Mouse (Mus musculus) neural tube, embryonic 15.5 days (tissue): Measurements from ENCODE around the gene Cadm2. TPM values are rescaled to one million over a fixed set of nuclear protein-coding genes. Genes with fewer than 3 reads are reported as not detected.
A peak's percentile ranks its signal among the peaks of the same experiment; 100 is the strongest.

Experiments
- ATAC-seq: fragments of 200-750 bp; cut with Nextera tagmentation; 2 replicates; pipeline ENCODE4 v1.8.0; 2017; ENCODE audit warnings: mild to moderate bottlenecking, moderate TSS enrichment, moderate library complexity; ENCODE audit not compliant: low FRiP score
- H3K27ac ChIP-seq: fragments of 300-500 bp; sonication (generic); replicated peaks from 2 replicates; pipeline ENCODE4 v1.5.1; 2015; ENCODE audit warnings: mild to moderate bottlenecking, inconsistent platforms
- H3K27me3 ChIP-seq: fragments of 300-500 bp; sonication (generic); replicated peaks from 2 replicates; pipeline ENCODE4 v1.6.1; 2015; ENCODE audit warnings: inconsistent platforms
- H3K36me3 ChIP-seq: fragments of 300-500 bp; sonication (generic); 2 replicates; pipeline ENCODE4 v1.6.1; 2015; ENCODE audit warnings: inconsistent platforms
- H3K4me1 ChIP-seq: fragments of 300-500 bp; sonication (generic); 2 replicates; pipeline ENCODE4 v1.6.1; 2015; ENCODE audit warnings: inconsistent platforms
- H3K4me2 ChIP-seq: fragments of 300-500 bp; sonication (generic); 2 replicates; pipeline ENCODE4 v1.6.1; 2015; ENCODE audit warnings: inconsistent platforms, mild to moderate bottlenecking, moderate library complexity
- H3K4me3 ChIP-seq: fragments of 300-500 bp; sonication (generic); replicated peaks from 2 replicates; pipeline ENCODE4 v1.5.1; 2015; ENCODE audit warnings: mild to moderate bottlenecking, inconsistent platforms
- H3K9ac ChIP-seq: fragments of 300-500 bp; sonication (generic); replicated peaks from 2 replicates; pipeline ENCODE4 v1.6.1; 2015; ENCODE audit warnings: mild to moderate bottlenecking, inconsistent platforms
- H3K9me3 ChIP-seq: fragments of 300-500 bp; sonication (generic); replicated peaks from 2 replicates; pipeline ENCODE4 v1.6.1; 2016; ENCODE audit warnings: inconsistent platforms
- WGBS: fragments of 180-500 bp; shearing (Covaris S2); methylation state at CpG from one replicate; pipeline ENCODE4 v1.1.7; 2015; ENCODE audit warnings: mixed read lengths; 5-methylcytosine and 5-hydroxymethylcytosine counted together
- polyA plus RNA-seq: library from polyadenylated mRNA; unstranded; fragments of >200 nt; fragmentation: Nextera tagmentation; extraction: Ambion mirVana; gene quantifications from 2 replicates; pipeline ENCODE4 v1.2.1, GENCODE M21; 2015

The Cadm2 gene
- polyA plus RNA-seq, 1 experiment from 2014 or later: 64.9 TPM

DNA sequence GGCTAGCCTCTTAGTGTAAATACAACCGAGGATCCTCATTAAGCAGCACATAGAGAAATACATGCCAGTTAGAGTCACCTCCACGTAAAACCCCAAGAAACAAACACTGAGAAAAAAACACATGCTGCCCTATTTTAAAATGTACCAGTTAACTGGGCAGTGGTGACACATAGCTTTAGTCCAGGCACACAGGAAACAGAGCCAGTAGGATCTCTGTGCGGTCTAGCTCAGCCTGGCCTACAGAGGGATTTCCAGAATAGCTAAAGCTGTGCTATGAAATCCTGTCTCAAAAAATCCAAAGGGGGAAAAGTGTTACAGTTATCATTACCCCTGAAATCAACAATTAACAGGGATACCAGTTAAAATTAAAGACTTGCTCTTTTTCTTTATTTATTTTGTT is 498.9 kb downstream of the Cadm2 start:
- Histone ChIP-seq H3K4me3 (no peak overlapping the region), H3K27ac (no peak overlapping the region), H3K27me3 (no peaks in the 10 kb centered on the region), H3K4me1 (no peaks in the 10 kb centered on the region), H3K4me2 (no peak overlapping the region), H3K36me3 (no peaks in the 10 kb centered on the region), H3K9ac (no peak overlapping the region), H3K9me3 (no peaks in the 10 kb centered on the region)
- WGBS: 86% methylated on average over 3 of the region's 3 CpGs
- ATAC-seq: no peak

- Histone ChIP-seq H3K27me3 (no peaks in the 10 kb centered on the region), H3K4me1 (no peaks in the 10 kb centered on the region), H3K4me2 (no peak overlapping the region), H3K9ac (no peak overlapping the region), H3K9me3 (no peaks in the 10 kb centered on the region), H3K36me3 (no peaks in the 10 kb centered on the region), H3K4me3 (no peak overlapping the region), H3K27ac (no peak overlapping the region)
- ATAC-seq: no peak
- 64% methylated on average over 8 of the region's 8 CpGs for WGBS
Observed at GRCm38 (mm10) chr16:67106478-67107061, 514.1 kb downstream of the Cadm2 start.

DNA sequence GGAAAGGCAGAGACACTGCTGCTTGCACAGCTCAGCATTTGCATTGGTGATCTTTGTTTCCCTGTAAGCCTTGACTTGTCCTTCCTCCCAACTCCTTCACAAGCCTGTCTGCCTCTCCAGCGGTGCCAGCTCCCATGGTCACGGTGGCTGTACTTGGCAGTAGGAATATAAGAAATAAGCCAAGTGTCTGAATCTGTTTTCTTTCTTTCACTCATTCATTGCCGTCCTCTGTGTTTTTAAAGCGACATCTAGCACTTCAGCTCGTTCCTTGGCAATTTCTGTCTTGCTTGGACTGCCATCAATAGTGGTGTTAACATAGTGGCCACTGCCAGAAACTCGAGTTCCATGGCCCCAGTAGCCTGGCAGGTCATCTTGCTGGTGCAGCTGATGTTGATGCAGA is 524.0 kb downstream of the Cadm2 start:
- Histone ChIP-seq H3K27ac (no peak overlapping the region), H3K4me3 (no peak overlapping the region), H3K4me2 (no peak overlapping the region), H3K27me3 (no peaks in the 10 kb centered on the region), H3K36me3 (no peaks in the 10 kb centered on the region), H3K4me1 (no peaks in the 10 kb centered on the region), H3K9ac (no peak overlapping the region), H3K9me3 (no peaks in the 10 kb centered on the region)
- WGBS: 76% methylated on average over 6 of the region's 6 CpGs
- ATAC-seq: no peak

GRCm38 (mm10) chr16:67095916-67096315 is 524.8 kb downstream of the Cadm2 start:
- no peaks in the 10 kb centered on the region for H3K4me1 ChIP-seq
- H3K9me3 ChIP-seq: no peaks in the 10 kb centered on the region
- no peak overlapping the region for H3K9ac ChIP-seq
- H3K4me2 ChIP-seq: no peak overlapping the region
- WGBS: 91% methylated on average over 4 of the region's 4 CpGs
- no peak for ATAC-seq
- H3K4me3 ChIP-seq: no peak overlapping the region
- no peaks in the 10 kb centered on the region for H3K27me3 ChIP-seq
- H3K36me3 ChIP-seq: no peaks in the 10 kb centered on the region
- no peak overlapping the region for H3K27ac ChIP-seq

DNA sequence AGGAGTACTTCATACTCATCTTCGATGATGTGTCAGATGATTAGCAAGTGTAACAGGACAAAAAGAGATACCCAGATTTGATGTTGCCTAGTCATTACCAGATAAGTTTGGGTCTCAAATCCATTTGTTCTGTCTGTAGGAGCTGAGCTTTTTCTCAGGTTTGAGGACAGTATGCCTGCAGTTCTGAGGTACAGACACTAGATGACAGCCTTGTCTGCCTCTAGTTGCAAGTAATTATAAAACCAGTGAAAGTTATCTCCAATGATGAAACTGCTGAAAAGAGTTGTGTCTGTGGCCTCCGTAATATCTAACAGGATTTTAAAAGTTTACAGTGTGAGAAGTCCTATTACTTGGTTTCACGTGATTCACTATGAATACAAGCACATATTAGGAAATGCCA is 531.0 kb downstream of the Cadm2 start:
- no peak for ATAC-seq
- no peak overlapping the region for H3K9ac ChIP-seq
- no peak overlapping the region for H3K4me3 ChIP-seq
- no peaks in the 10 kb centered on the region for H3K36me3 ChIP-seq
- no peak overlapping the region for H3K27ac ChIP-seq
- WGBS: 71% methylated on average over 3 of the region's 3 CpGs
- no peaks in the 10 kb centered on the region for H3K4me1 ChIP-seq
- H3K27me3 ChIP-seq: no peaks in the 10 kb centered on the region
- no peak overlapping the region for H3K4me2 ChIP-seq
- no peaks in the 10 kb centered on the region for H3K9me3 ChIP-seq

DNA sequence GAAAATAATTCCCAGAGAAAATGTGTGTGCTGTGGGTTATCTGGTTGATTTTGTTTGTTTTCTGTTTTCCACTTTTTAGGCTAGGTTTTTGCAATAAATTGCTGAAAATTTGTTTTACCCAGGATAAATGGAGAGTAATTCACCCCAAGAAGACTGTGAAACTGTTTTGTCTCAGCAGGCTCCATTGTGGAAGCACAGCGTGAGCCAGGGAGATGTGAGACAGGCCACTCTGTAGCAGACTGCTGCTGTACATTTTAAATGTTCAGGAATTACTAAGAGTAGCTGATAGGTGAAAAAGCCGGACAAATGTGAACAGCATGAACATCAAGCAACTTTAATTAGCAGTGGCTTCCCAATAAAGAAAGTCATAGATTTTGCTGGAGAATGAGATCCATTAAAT is 541.4 kb downstream of the Cadm2 start:
- WGBS: 27% methylated on average over 2 of the region's 2 CpGs
- H3K36me3 ChIP-seq: no peaks in the 10 kb centered on the region
- H3K4me3 ChIP-seq: no peak overlapping the region
- no peak for ATAC-seq
- no peak overlapping the region for H3K4me2 ChIP-seq
- H3K9me3 ChIP-seq: no peaks in the 10 kb centered on the region
- H3K27me3 ChIP-seq: no peaks in the 10 kb centered on the region
- no peak overlapping the region for H3K9ac ChIP-seq
- no peaks in the 10 kb centered on the region for H3K4me1 ChIP-seq
- H3K27ac ChIP-seq: no peak overlapping the region

- no peaks in the 10 kb centered on the region for H3K9me3 ChIP-seq
- H3K27ac ChIP-seq: no peak overlapping the region
- H3K9ac ChIP-seq: no peak overlapping the region
- no peak for ATAC-seq
- no peak overlapping the region for H3K4me2 ChIP-seq
- H3K27me3 ChIP-seq: no peaks in the 10 kb centered on the region
- H3K36me3 ChIP-seq: no peaks in the 10 kb centered on the region
- no peak overlapping the region for H3K4me3 ChIP-seq
- no peaks in the 10 kb centered on the region for H3K4me1 ChIP-seq
- 75% methylated on average over 7 of the region's 7 CpGs for WGBS
Observed at GRCm38 (mm10) chr16:67076169-67076895, 544.4 kb downstream of the Cadm2 start.

GRCm38 (mm10) chr16:67068461-67068860 is 552.2 kb downstream of the Cadm2 start:
- Histone ChIP-seq H3K27me3 (no peaks in the 10 kb centered on the region), H3K4me2 (no peak overlapping the region), H3K4me1 (no peaks in the 10 kb centered on the region), H3K36me3 (no peaks in the 10 kb centered on the region), H3K9ac (no peak overlapping the region), H3K4me3 (no peak overlapping the region), H3K27ac (no peak overlapping the region), H3K9me3 (no peaks in the 10 kb centered on the region)
- no peak for ATAC-seq
- WGBS: 56% methylated on average over 1 of the region's 1 CpGs

DNA sequence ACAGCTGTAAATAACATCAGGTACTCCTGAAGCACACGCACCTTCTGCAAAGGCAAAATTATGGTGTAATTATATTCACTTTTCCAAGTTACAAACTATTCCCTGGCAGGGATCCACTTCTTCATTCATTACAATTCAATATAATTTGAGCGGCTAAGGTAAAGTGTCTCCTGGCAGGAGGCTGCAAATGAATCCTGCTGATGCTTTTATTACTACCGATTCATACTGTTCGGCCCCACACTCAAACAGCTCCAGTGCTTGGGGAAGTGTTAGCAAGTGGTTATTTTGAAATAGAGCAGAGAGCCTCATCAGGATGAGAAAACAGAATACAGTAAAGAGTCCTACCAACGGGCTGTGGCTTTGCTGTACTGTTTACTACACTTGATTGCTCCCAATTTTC is 589.8 kb downstream of the Cadm2 start:
- ATAC-seq: peak; percentile 72
- H3K27ac ChIP-seq: 0 out of 2 replicates have a peak overlapping the region, but pooled peaks have one; percentile 23
- no peaks in the 10 kb centered on the region for H3K27me3 ChIP-seq
- H3K36me3 ChIP-seq: no peaks in the 10 kb centered on the region
- 33% methylated on average over 5 of the region's 5 CpGs for WGBS
- 0 out of 2 replicates have a peak, but pooled peaks cover 2% of the 10 kb centered on the region for H3K4me1 ChIP-seq
- H3K9me3 ChIP-seq: no peaks in the 10 kb centered on the region
- H3K9ac ChIP-seq: no peak overlapping the region
- no peak overlapping the region for H3K4me2 ChIP-seq
- no peak overlapping the region for H3K4me3 ChIP-seq

- no peaks in the 10 kb centered on the region for H3K9me3 ChIP-seq
- no peak overlapping the region for H3K9ac ChIP-seq
- no peaks in the 10 kb centered on the region for H3K36me3 ChIP-seq
- H3K27me3 ChIP-seq: no peaks in the 10 kb centered on the region
- H3K4me1 ChIP-seq: no peaks in the 10 kb centered on the region
- no peak overlapping the region for H3K4me2 ChIP-seq
- H3K4me3 ChIP-seq: no peak overlapping the region
- no peak for ATAC-seq
- no peak overlapping the region for H3K27ac ChIP-seq
- WGBS: 59% methylated on average over 1 of the region's 1 CpGs
Observed at GRCm38 (mm10) chr16:67019856-67020255, 600.9 kb downstream of the Cadm2 start.

GRCm38 (mm10) chr16:67017710-67018109 is 603.0 kb downstream of the Cadm2 start:
- WGBS: 78% methylated on average over 2 of the region's 2 CpGs

GRCm38 (mm10) chr16:67003161-67003560 is 617.5 kb downstream of the Cadm2 start:
- H3K4me2 ChIP-seq: no peak overlapping the region
- no peaks in the 10 kb centered on the region for H3K4me1 ChIP-seq
- no peaks in the 10 kb centered on the region for H3K9me3 ChIP-seq
- no peak overlapping the region for H3K27ac ChIP-seq
- ATAC-seq: no peak
- 90% methylated on average over 3 of the region's 3 CpGs for WGBS
- no peaks in the 10 kb centered on the region for H3K36me3 ChIP-seq
- H3K9ac ChIP-seq: no peak overlapping the region
- H3K4me3 ChIP-seq: no peak overlapping the region
- H3K27me3 ChIP-seq: no peaks in the 10 kb centered on the region

More at GRCm38 (mm10) chr16:67017710-67018109, 603.0 kb downstream of the Cadm2 start:
- no peak overlapping the region for H3K4me2 ChIP-seq
- H3K9me3 ChIP-seq: no peaks in the 10 kb centered on the region
- no peaks in the 10 kb centered on the region for H3K4me1 ChIP-seq
- H3K4me3 ChIP-seq: no peak overlapping the region
- ATAC-seq: no peak
- H3K9ac ChIP-seq: no peak overlapping the region
- no peak overlapping the region for H3K27ac ChIP-seq
- no peaks in the 10 kb centered on the region for H3K27me3 ChIP-seq
- H3K36me3 ChIP-seq: no peaks in the 10 kb centered on the region
